Mouse (Mus musculus) limb, embryonic 14.5 days (tissue): Measurements from ENCODE around the gene Shisa4. TPM values are rescaled to one million over a fixed set of nuclear protein-coding genes. Genes with fewer than 3 reads are reported as not detected.

Experiments
- ATAC-seq: fragments of 200-750 bp; cut with Nextera tagmentation; 2 replicates; pipeline ENCODE4 v1.8.0; 2017; ENCODE audit warnings: low read depth, moderate number of reproducible peaks, moderate TSS enrichment; ENCODE audit not compliant: low FRiP score
- DNase-seq: peaks from one replicate; pipeline ENCODE4 v3.0.0-alpha.2; 2015; ENCODE audit warnings: low spot score
- H3K27ac ChIP-seq: fragments of 300-500 bp; sonication (generic); replicated peaks from 2 replicates; pipeline ENCODE4 v1.5.1; 2014; ENCODE audit warnings: low read depth, mild to moderate bottlenecking, low read length, moderate library complexity, mixed read lengths
- H3K27me3 ChIP-seq: fragments of 300-500 bp; sonication (generic); 2 replicates; pipeline ENCODE4 v1.6.1; 2014; ENCODE audit warnings: low read length, mixed read lengths; ENCODE audit not compliant: control insufficient read depth, insufficient read depth
- H3K36me3 ChIP-seq: fragments of 300-500 bp; sonication (generic); 2 replicates; pipeline ENCODE4 v1.6.1; 2014; ENCODE audit warnings: mild to moderate bottlenecking, low read length, moderate library complexity, mixed read lengths; ENCODE audit not compliant: control insufficient read depth, insufficient read depth
- H3K4me1 ChIP-seq: fragments of 300-500 bp; sonication (generic); 2 replicates; pipeline ENCODE4 v1.6.1; 2014; ENCODE audit warnings: antibody characterized with exemption, low read length, mixed read lengths; ENCODE audit not compliant: control insufficient read depth, insufficient read depth
- H3K4me2 ChIP-seq: fragments of 300-500 bp; sonication (generic); replicated peaks from 2 replicates; pipeline ENCODE4 v1.6.1; 2014; ENCODE audit warnings: low read depth, mild to moderate bottlenecking, low read length, moderate library complexity; ENCODE audit not compliant: severe bottlenecking
- H3K4me3 ChIP-seq: fragments of 300-500 bp; sonication (generic); replicated peaks from 2 replicates; pipeline ENCODE4 v1.5.1; 2014; ENCODE audit warnings: low read length
- H3K9ac ChIP-seq: fragments of 300-500 bp; sonication (generic); 2 replicates; pipeline ENCODE4 v1.6.1; 2014; ENCODE audit warnings: mild to moderate bottlenecking, low read depth, low read length, moderate library complexity; ENCODE audit not compliant: severe bottlenecking
- H3K9me3 ChIP-seq: fragments of 300-500 bp; sonication (generic); 2 replicates; pipeline ENCODE4 v1.6.1; 2016; ENCODE audit warnings: low read length; ENCODE audit not compliant: control insufficient read depth
- POLR2A ChIP-seq: fragments of 200-500 bp; IDR thresholded peaks from 2 replicates; pipeline ENCODE4 v1.8.0; 2012; ENCODE audit warnings: inconsistent platforms, mild to moderate bottlenecking, moderate library complexity, borderline replicate concordance; ENCODE audit not compliant: insufficient read depth, insufficient read length; ENCODE audit errors: extremely low read depth
- WGBS: fragments of 180-500 bp; shearing (Covaris S2); extraction: QIAGEN DNeasy Blood & Tissue Kit; methylation state at CpG from one replicate; pipeline ENCODE4 v1.1.7; 2014; 5-methylcytosine and 5-hydroxymethylcytosine counted together
- polyA plus RNA-seq, 2 experiments: library from polyadenylated mRNA; depleted of rRNA in 1 of 2; stranded (reverse) in 1 of 2; unstranded in 1 of 2; fragments of >200 nt; fragmentation: Nextera tagmentation in 1 of 2; extraction: Ambion mirVana in 1 of 2; gene quantifications; 2 replicates each; pipeline versions ENCODE4 v1.2.1 to v1.2.3; 2012 to 2014

The Shisa4 gene
- polyA plus RNA-seq, 2 experiments = 25.9 to 26.5 TPM

GRCm38 (mm10) chr1:135380071-135380991 is 5.3 kb upstream of the Shisa4 start:
- Histone ChIP-seq H3K36me3 (peaks cover 35% of the 10 kb centered on the region), H3K4me1 (peaks cover under 1% of the 10 kb centered on the region; the same call in 1 of the 2 replicates), H3K27ac (no peak overlapping the region), H3K9ac (no peak overlapping the region), H3K9me3 (no peaks in the 10 kb centered on the region), H3K4me2 (no peak overlapping the region), H3K4me3 (no peak overlapping the region), H3K27me3 (no peaks in the 10 kb centered on the region)
- TF ChIP-seq POLR2A = no peak
- ATAC-seq (no peak), DNase-seq (no peak)
- 74% methylated on average over 15 of the region's 15 CpGs for WGBS

- TF ChIP-seq POLR2A = no peak
- Histone ChIP-seq H3K4me3 (no peak overlapping the region), H3K4me2 (no peak overlapping the region), H3K27ac (no peak overlapping the region), H3K4me1 (peaks cover 7% of the 10 kb centered on the region; the same call in 1 of the 2 replicates), H3K9ac (no peak overlapping the region), H3K36me3 (peaks cover 22% of the 10 kb centered on the region), H3K9me3 (no peaks in the 10 kb centered on the region), H3K27me3 (no peaks in the 10 kb centered on the region)
- ATAC-seq (no peak), DNase-seq (no peak)
- WGBS = 51% methylated on average over 2 of the region's 2 CpGs
Observed at GRCm38 (mm10) chr1:135379048-135379447, 4.0 kb upstream of the Shisa4 start.

GRCm38 (mm10) chr1:135378576-135378975 is 3.5 kb upstream of the Shisa4 start:
- ATAC-seq (no peak), DNase-seq (no peak)
- Histone ChIP-seq H3K4me2 (no peak overlapping the region), H3K27ac (no peak overlapping the region), H3K4me3 (no peak overlapping the region), H3K9me3 (no peaks in the 10 kb centered on the region), H3K27me3 (no peaks in the 10 kb centered on the region), H3K36me3 (peaks cover 18% of the 10 kb centered on the region), H3K4me1 (peaks cover 9% of the 10 kb centered on the region; the same call in 1 of the 2 replicates), H3K9ac (no peak overlapping the region)
- 60% methylated on average over 9 of the region's 9 CpGs for WGBS
- TF ChIP-seq POLR2A = no peak

DNA sequence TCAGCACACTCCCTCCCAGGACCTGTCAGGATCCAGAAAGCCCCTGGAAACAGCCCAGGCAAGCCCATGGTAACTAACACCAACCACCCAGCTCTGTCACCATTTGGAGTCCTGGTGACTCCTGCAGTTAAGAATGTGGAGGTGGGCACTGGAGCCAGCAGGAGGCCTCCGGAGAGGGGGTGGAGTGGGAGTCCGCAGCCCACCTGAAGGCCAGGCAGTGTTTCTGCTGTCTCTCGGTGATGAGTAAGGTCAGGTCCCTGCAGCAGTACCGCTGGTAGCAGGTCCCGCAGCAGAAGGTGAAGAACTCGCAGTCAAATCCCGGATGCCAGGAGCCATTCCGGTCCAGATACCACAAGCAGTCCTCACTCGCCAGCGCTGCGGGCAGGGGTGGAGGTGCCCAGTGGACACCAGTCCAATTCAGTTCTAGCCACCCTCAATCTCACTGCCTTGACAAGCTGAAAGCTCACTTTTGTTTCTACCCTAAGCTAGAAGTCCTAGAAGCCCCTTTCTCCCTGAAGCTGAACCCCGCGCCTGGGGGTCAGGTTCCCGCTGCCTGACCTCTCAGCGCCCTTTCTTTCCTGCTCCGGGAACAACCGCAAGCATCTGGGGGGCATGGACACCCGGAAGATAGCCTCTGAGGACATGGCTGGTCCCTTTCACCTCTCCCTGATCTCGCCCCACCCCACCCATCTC is 716 bp downstream of the Shisa4 start:
- Histone ChIP-seq H3K4me2 (peak overlapping the region; percentile 96), H3K9me3 (no peaks in the 10 kb centered on the region), H3K4me3 (peak overlapping the region; percentile 69), H3K27ac (no peak overlapping the region; the same call in 1 of the 2 replicates), H3K27me3 (no peaks in the 10 kb centered on the region), H3K4me1 (peaks cover 11% of the 10 kb centered on the region; the same call in 1 of the 2 replicates), H3K36me3 (no peaks in the 10 kb centered on the region), H3K9ac (peak overlapping the region; percentile 73)
- ATAC-seq (peak; percentile 13; the same call in 1 of the 2 replicates), DNase-seq (no peak)
- WGBS = 3% methylated on average over 19 of the region's 19 CpGs
- no peak for TF ChIP-seq POLR2A

GRCm38 (mm10) chr1:135373171-135373677 is 1.8 kb downstream of the Shisa4 start:
- H3K36me3 ChIP-seq = no peaks in the 10 kb centered on the region
- no peak overlapping the region for H3K4me3 ChIP-seq
- DNase-seq (no peak), ATAC-seq (no peak)
- H3K27ac ChIP-seq = no peak overlapping the region
- H3K4me1 ChIP-seq = peaks cover 15% of the 10 kb centered on the region
- no peak for TF ChIP-seq POLR2A
- no peak overlapping the region; the same call in 1 of the 2 replicates for H3K4me2 ChIP-seq
- H3K27me3 ChIP-seq = no peaks in the 10 kb centered on the region
- no peaks in the 10 kb centered on the region for H3K9me3 ChIP-seq
- no peak overlapping the region for H3K9ac ChIP-seq
- 63% methylated on average over 4 of the region's 4 CpGs for WGBS
